Mouse (Mus musculus): ENCODE measurements around the gene Tomm20l. TPM values are rescaled to one million over a fixed set of nuclear protein-coding genes. Genes with fewer than 3 reads are reported as not detected.

Tomm20l gene
- polyA plus RNA-seq, 1 experiment from 2014 or later = not detected

Other genes with a start within 250 kb of the Tomm20l start
- gene Actr10, start 173.6 kb upstream of the Tomm20l start, polyA plus RNA-seq (2014; fragmentation: Nextera tagmentation; extraction: Ambion mirVana) = 275 and 291 TPM in 2 replicates
- gene Psma3, start 136.8 kb upstream of the Tomm20l start, polyA plus RNA-seq (2014; fragmentation: Nextera tagmentation; extraction: Ambion mirVana) = 654 and 676 TPM in 2 replicates
- gene Arid4a, start 95.4 kb upstream of the Tomm20l start, polyA plus RNA-seq (2014; fragmentation: Nextera tagmentation; extraction: Ambion mirVana) = 34.5 and 35.2 TPM in 2 replicates
- gene Timm9, start 25.3 kb downstream of the Tomm20l start, polyA plus RNA-seq (2014; fragmentation: Nextera tagmentation; extraction: Ambion mirVana) = 71.4 and 73.7 TPM in 2 replicates
- gene 2700049A03Rik, start 25.4 kb downstream of the Tomm20l start, polyA plus RNA-seq (2014; fragmentation: Nextera tagmentation; extraction: Ambion mirVana) = 20.6 and 24.0 TPM in 2 replicates
- gene Dact1, start 198.5 kb downstream of the Tomm20l start, polyA plus RNA-seq (2014; fragmentation: Nextera tagmentation; extraction: Ambion mirVana) = 10.0 and 13.3 TPM in 2 replicates

All from midbrain, embryonic 11.5 days (tissue).